Mouse (Mus musculus): ENCODE data around the gene Ttll5. TPM values are rescaled to one million over a fixed set of nuclear protein-coding genes. Genes with fewer than 3 reads are reported as not detected.

The Ttll5 gene
- total RNA-seq, 2 experiments from 2014 or later = 48.5 to 48.6 TPM

GRCm38 (mm10) chr12:85811676-85812075 is 12.8 kb upstream of the Ttll5 start:
- no peak for DNase-seq (ENCODE audit: low spot score in 2 of 2)
- H3K27ac ChIP-seq = no peak overlapping the region
- no peak overlapping the region for H3K4me3 ChIP-seq
- TF ChIP-seq CTCF (conservative IDR thresholded peaks at IDR 0.05) = no peak

GRCm38 (mm10) chr12:85813599-85813998 is 10.9 kb upstream of the Ttll5 start:
- H3K27ac ChIP-seq = peak overlapping the region; percentile 59
- TF ChIP-seq CTCF (conservative IDR thresholded peaks at IDR 0.05) = no peak
- DNase-seq (ENCODE audit: low spot score in 2 of 2) = no peak
- no peak overlapping the region for H3K4me3 ChIP-seq

DNA sequence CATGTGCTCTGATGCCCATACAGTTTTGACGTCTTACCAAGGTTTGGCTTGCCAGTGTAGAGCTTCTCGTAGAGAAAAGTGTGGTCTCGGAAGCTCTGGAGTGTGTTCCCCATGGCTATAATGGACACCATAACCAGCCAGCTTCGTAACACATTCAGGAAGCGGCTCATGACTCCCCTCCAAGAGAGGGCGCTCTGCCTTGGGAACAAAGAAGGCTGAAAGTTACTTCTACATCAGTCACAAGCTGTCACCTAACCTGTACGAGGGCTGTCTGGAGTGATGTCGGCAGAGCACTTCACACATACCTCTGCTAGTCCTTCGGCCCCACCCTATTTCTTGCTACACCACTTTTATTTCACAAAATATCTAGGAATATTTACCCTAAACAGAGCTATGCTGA is 2.4 kb upstream of the Ttll5 start:
- no peak overlapping the region for H3K4me3 ChIP-seq
- TF ChIP-seq CTCF (conservative IDR thresholded peaks at IDR 0.05) = peak; percentile 59
- no peak overlapping the region for H3K27ac ChIP-seq
- no peak for DNase-seq (ENCODE audit: low spot score in 2 of 2)

DNA sequence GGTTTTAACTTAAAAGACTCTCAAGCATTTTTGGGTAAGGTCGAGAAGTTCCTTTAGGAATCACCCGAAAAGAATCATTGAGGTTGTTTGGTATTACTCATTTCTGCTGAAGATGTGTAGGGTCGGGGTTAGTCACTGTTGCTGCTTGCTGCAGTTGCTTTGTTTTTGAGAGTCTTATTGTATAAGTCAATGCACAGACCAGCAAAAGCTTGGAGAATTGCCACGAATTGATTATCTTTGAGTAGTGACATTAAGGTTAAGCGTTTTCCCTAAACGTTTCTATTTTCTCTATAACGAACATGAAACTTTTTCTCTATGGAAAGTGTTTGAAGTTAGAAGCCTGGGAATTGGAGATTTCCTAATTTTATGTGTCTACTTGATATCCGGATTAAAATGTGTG is 902 bp downstream of the Ttll5 start:
- no peak for DNase-seq (ENCODE audit: low spot score in 2 of 2)
- Histone ChIP-seq H3K4me3 (peak overlapping the region; percentile 66), H3K27ac (peak overlapping the region; percentile 91)
- TF ChIP-seq CTCF (conservative IDR thresholded peaks at IDR 0.05) = no peak

GRCm38 (mm10) chr12:85825822-85826221 is 1.4 kb downstream of the Ttll5 start:
- peak overlapping the region; percentile 66 for H3K4me3 ChIP-seq
- no peak for TF ChIP-seq CTCF (conservative IDR thresholded peaks at IDR 0.05)
- no peak for DNase-seq (ENCODE audit: low spot score in 2 of 2)
- H3K27ac ChIP-seq = no peak overlapping the region

GRCm38 (mm10) chr12:85828856-85829255 is 4.4 kb downstream of the Ttll5 start:
- DNase-seq (ENCODE audit: low spot score in 2 of 2) = no peak
- no peak for TF ChIP-seq CTCF (conservative IDR thresholded peaks at IDR 0.05)

DNA sequence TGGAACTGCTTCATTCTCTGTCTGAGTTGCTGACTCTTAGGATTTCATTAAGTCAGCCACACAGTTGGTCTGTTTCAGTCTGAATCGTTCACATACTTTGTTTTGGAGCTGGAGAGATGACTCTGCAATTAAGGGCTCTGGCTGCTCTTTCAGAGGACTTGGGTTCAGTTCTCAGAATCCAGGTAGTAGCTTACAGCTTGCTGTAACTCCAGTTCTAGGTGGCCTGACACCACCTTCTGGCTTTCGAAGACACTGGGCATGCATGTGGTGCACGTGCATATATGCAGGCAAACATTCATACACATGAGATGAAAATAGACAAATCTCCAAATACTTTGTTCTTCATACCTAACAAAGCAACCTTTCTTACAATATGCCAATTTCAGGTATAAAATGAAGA is 5.4 kb downstream of the Ttll5 start:
- peak overlapping the region; percentile 59 for H3K27ac ChIP-seq
- H3K4me3 ChIP-seq = no peak overlapping the region
- TF ChIP-seq CTCF (conservative IDR thresholded peaks at IDR 0.05) = no peak
- no peak for DNase-seq (ENCODE audit: low spot score in 2 of 2)

More at GRCm38 (mm10) chr12:85828856-85829255, 4.4 kb downstream of the Ttll5 start:
- H3K27ac ChIP-seq = no peak overlapping the region
- H3K4me3 ChIP-seq = no peak overlapping the region

GRCm38 (mm10) chr12:85830691-85831090 is 6.2 kb downstream of the Ttll5 start:
- H3K27ac ChIP-seq = peak overlapping the region; percentile 36; the same call in 1 of the 2 replicates
- DNase-seq (ENCODE audit: low spot score in 2 of 2) = peak; percentile 15 to 24

DNA sequence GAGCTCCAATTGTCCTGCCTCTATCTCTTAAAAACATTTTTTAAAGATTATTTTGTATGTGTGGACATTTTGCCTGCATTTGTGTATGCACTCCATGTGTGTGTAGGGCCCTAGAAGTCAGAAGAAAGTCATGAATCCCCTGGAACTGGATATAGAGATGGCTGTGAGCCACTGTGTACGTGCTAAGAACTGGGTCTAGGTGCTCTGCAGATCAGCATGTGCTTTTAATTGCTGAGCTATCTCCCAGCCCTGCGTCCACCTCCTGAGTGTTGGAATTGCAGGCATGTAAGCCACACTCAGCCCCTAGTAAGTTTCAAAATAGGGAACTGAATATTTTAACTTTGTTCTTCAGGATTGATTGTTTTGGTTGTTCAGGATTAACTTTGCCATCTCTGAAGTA is 10.1 kb downstream of the Ttll5 start:
- Histone ChIP-seq H3K27ac (0 out of 2 replicates have a peak overlapping the region, but pooled peaks have one; percentile 7), H3K4me3 (no peak overlapping the region)
- no peak for DNase-seq (ENCODE audit: low spot score in 2 of 2)
- TF ChIP-seq CTCF (conservative IDR thresholded peaks at IDR 0.05) = no peak

More at GRCm38 (mm10) chr12:85830691-85831090, 6.2 kb downstream of the Ttll5 start:
- no peak for TF ChIP-seq CTCF (conservative IDR thresholded peaks at IDR 0.05)
- H3K4me3 ChIP-seq = no peak overlapping the region

- TF ChIP-seq CTCF (conservative IDR thresholded peaks at IDR 0.05) = peak; percentile 51
- Histone ChIP-seq H3K27ac (no peak overlapping the region), H3K4me3 (no peak overlapping the region)
- DNase-seq (ENCODE audit: low spot score in 2 of 2) = no peak
These were observed 13.3 kb downstream of the Ttll5 start for GRCm38 (mm10) chr12:85837765-85838164.

- TF ChIP-seq CTCF (conservative IDR thresholded peaks at IDR 0.05) = peak; percentile 49
- DNase-seq (ENCODE audit: low spot score in 2 of 2) = no peak
- H3K27ac ChIP-seq = no peak overlapping the region
- no peak overlapping the region for H3K4me3 ChIP-seq
These were observed 15.0 kb downstream of the Ttll5 start for GRCm38 (mm10) chr12:85839371-85840000.

DNA sequence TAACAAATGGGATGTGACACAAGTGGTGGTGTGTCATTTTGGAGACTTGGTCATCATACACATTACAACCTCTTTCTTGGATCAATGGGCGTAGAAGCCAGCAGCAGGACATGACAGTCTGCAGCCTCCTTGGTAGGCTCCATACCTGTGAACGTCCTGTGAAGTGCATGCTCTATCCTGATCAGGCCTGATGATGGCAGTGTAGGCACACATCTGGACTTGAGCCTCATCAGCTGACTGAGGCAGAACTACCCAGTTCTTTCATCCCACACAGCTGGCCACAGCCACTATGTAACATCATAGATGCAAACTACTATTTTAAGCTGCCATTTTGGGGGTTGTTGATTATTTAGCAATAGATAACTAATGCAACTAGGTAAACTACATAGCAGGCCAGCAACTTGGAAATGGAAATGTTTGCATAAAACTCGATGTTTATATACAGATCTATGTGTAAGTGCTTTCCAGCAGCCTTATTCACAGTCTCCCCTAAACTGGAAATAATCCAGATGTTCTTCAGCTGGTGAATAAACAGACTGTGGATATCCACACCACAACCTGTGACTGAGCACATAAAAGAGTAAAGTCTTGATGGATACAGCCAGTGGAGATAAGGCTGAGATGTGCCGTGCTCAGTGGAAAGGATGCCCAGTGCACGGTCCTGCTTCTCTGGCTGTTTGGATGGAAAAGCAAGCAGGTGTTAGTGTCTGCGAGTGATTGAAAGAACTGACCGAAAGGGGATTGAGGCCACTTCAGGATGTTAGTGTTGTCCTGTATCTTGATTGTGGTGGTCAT is 23.9 kb downstream of the Ttll5 start:
- TF ChIP-seq CTCF (conservative IDR thresholded peaks at IDR 0.05) = peak; percentile 80
- DNase-seq (ENCODE audit: low spot score in 2 of 2) = peak in 1 of 2 experiments; percentile 23
- Histone ChIP-seq H3K4me3 (no peak overlapping the region), H3K27ac (peak overlapping the region; percentile 14; the same call in 1 of the 2 replicates)

- Histone ChIP-seq H3K4me3 (no peak overlapping the region), H3K27ac (no peak overlapping the region)
- TF ChIP-seq CTCF (conservative IDR thresholded peaks at IDR 0.05) = no peak
- no peak for DNase-seq (ENCODE audit: low spot score in 2 of 2)
These were observed 26.2 kb downstream of the Ttll5 start for GRCm38 (mm10) chr12:85850661-85851060.
